In genomic region chr1:106602536-106602935, GRCm38 (mm10) we compare ENCODE assay signal across 10 mouse cellular contexts.
DNase-seq lines count a peak whose midpoint lies in the region; ATAC-seq and TF ChIP-seq lines count a peak whose summit lies in the region.
"Had no signal": no experiment of that assay in that cellular context is flagged by ENCODE, and none has a peak within 500 bp of the region (broad histone marks: within the 10 kb centered on the region; RNA-seq: fewer than 3 reads in every experiment).

No protein-coding gene starts in this region.

- peaks cover 15% of the 10 kb centered on the region for H3K4me1 ChIP-seq in forebrain, embryonic 15.5 days
- H3K4me1 ChIP-seq in forebrain, embryonic 11.5 days (replicated peaks; ENCODE audit: control insufficient read depth, insufficient read depth, low read length), result no peaks in the 10 kb centered on the region
- peaks cover 7% of the 10 kb centered on the region for H3K4me1 ChIP-seq in lung, adult 2 months (ENCODE audit: control insufficient read depth, insufficient read depth, low read length)

- no peak overlapping the region for H3K4me2 ChIP-seq in forebrain, embryonic 15.5 days (replicated peaks)
- no peak overlapping the region for H3K4me2 ChIP-seq in forebrain, embryonic 11.5 days (ENCODE audit: low read depth, low read length, severe bottlenecking)

- WGBS in forebrain, embryonic 15.5 days, result 39% methylated on average over 5 of the region's 5 CpGs
- WGBS in forebrain, embryonic 11.5 days, result 79% methylated on average over 5 of the region's 5 CpGs
- 19% methylated on average over 5 of the region's 5 CpGs for WGBS in lung, adult 2 months

- peak overlapping the region; percentile 15; the same call in 1 of the 2 replicates for H3K27ac ChIP-seq in forebrain, embryonic 15.5 days (replicated peaks)
- H3K27ac ChIP-seq in forebrain, embryonic 11.5 days (ENCODE audit: low read depth, low read length), result no peak overlapping the region
- H3K27ac ChIP-seq: macrophage had no signal

- H3K4me3 ChIP-seq in forebrain, embryonic 15.5 days, result no peak overlapping the region
- no peak overlapping the region for H3K4me3 ChIP-seq in forebrain, embryonic 11.5 days (ENCODE audit: low read depth, low read length)
- peak overlapping the region; percentile 46 for H3K4me3 ChIP-seq in lung, adult 2 months (replicated peaks; ENCODE audit: extremely low read depth, low read depth, low read length)

- ATAC-seq in forebrain, embryonic 15.5 days (replicated peaks), result no peak
- ATAC-seq in forebrain, embryonic 11.5 days (replicated peaks; ENCODE audit: low FRiP score), result no peak
- peak; percentile 23 for ATAC-seq in inflammation-experienced regulatory T-cells, adult 6 months

- DNase-seq in forebrain, embryonic 11.5 days (ENCODE audit: low spot score), result no peak
- DNase-seq in lung, adult 2 months, result peak; percentile 9
- no peak for DNase-seq in lung, postnatal 25 days (ENCODE audit: low spot score)
- peak; percentile 69 for DNase-seq in naive thymus-derived CD4-positive, alpha-beta T cell, adult 2 months (ENCODE audit: low read depth)
- no peak for DNase-seq in left cerebral cortex, postnatal 25 days (ENCODE audit: low spot score in 2 of 2)
- no peak for DNase-seq in layer of hippocampus, adult 18-20 months (ENCODE audit: low spot score in 2 of 2)
- DNase-seq: B cell, adult 2 months had no signal

- TF ChIP-seq POLR2A in lung, adult 2 months (IDR thresholded peaks at IDR 0.05; ENCODE audit: borderline replicate concordance, extremely low read depth, low read depth, low read length), result no peak

- no peak overlapping the region for H3K9ac ChIP-seq in forebrain, embryonic 15.5 days (replicated peaks)
- H3K9ac ChIP-seq in forebrain, embryonic 11.5 days (ENCODE audit: low read length), result no peak overlapping the region

- TF ChIP-seq CTCF in lung, adult 2 months (IDR thresholded peaks at IDR 0.05; ENCODE audit: insufficient read depth, low read length), result no peak

- H3K36me3 ChIP-seq in forebrain, embryonic 15.5 days, result no peaks in the 10 kb centered on the region
- no peaks in the 10 kb centered on the region for H3K36me3 ChIP-seq in forebrain, embryonic 11.5 days (ENCODE audit: control insufficient read depth, insufficient read depth, low read length)

- no peaks in the 10 kb centered on the region for H3K9me3 ChIP-seq in forebrain, embryonic 15.5 days
- no peaks in the 10 kb centered on the region for H3K9me3 ChIP-seq in forebrain, embryonic 11.5 days (ENCODE audit: control insufficient read depth, low read length)

- intact Hi-C loops in left cerebral cortex, postnatal 25 days (cut with DNase I), result no loop called here

- H3K27me3 ChIP-seq in forebrain, embryonic 15.5 days, result no peaks in the 10 kb centered on the region
- H3K27me3 ChIP-seq in forebrain, embryonic 11.5 days (ENCODE audit: control insufficient read depth, insufficient read depth, low read length), result no peaks in the 10 kb centered on the region

Comparison
In these comparisons a context has a peak if more than half of its experiments do, and no peak if none do; other contexts are left out.
1. DNase-seq: peak in lung, adult 2 months (single experiment) and naive thymus-derived CD4-positive, alpha-beta T cell, adult 2 months (single experiment); none in forebrain, embryonic 11.5 days (single experiment), lung, postnatal 25 days (single experiment), left cerebral cortex, postnatal 25 days (0 of 2) and layer of hippocampus, adult 18-20 months (0 of 2).